Mouse (Mus musculus) spleen, adult 2 months (tissue): Measurements from ENCODE around the gene U90926. TPM values are rescaled to one million over a fixed set of nuclear protein-coding genes. Genes with fewer than 3 reads are reported as not detected.

Experiments
- DNase-seq, 2 experiments: peaks; one replicate each; pipeline versions ENCODE4 v3.0.0 to v3.0.0-alpha.2; 2012 to 2021; ENCODE audit warnings: low spot score in 2 of 2, low read depth in 1 of 2
- H3K27ac ChIP-seq: fragments of 200-500 bp; 2 replicates; pipeline ENCODE4 v1.5.1; 2012; ENCODE audit warnings: low read length, inconsistent platforms; ENCODE audit not compliant: insufficient read depth
- H3K27me3 ChIP-seq: fragments of 200-500 bp; 2 replicates; pipeline ENCODE4 v1.6.1; 2012; ENCODE audit warnings: mild to moderate bottlenecking, moderate library complexity, low read length, inconsistent platforms; ENCODE audit not compliant: control insufficient read depth, insufficient read depth
- H3K36me3 ChIP-seq: fragments of 200-500 bp; 2 replicates; pipeline ENCODE4 v1.6.1; 2012; ENCODE audit warnings: mild to moderate bottlenecking, low read length, inconsistent platforms; ENCODE audit not compliant: control insufficient read depth, insufficient read depth
- H3K4me1 ChIP-seq: fragments of 200-500 bp; 2 replicates; pipeline ENCODE4 v1.6.1; 2011; ENCODE audit warnings: inconsistent platforms; ENCODE audit not compliant: control insufficient read depth, insufficient read depth, insufficient read length
- H3K4me3 ChIP-seq: fragments of 200-500 bp; 2 replicates; pipeline ENCODE4 v1.5.1; 2011; ENCODE audit warnings: mild to moderate bottlenecking, inconsistent platforms; ENCODE audit not compliant: insufficient read depth, insufficient read length; ENCODE audit errors: extremely low read depth
- CTCF ChIP-seq: fragments of 200-500 bp; IDR thresholded peaks from 2 replicates; pipeline ENCODE4 v1.5.1; 2011; ENCODE audit warnings: mild to moderate bottlenecking, inconsistent platforms; ENCODE audit not compliant: insufficient read depth, insufficient read length, insufficient replicate concordance; ENCODE audit errors: extremely low read depth
- POLR2A ChIP-seq: fragments of 200-500 bp; IDR thresholded peaks from 2 replicates; pipeline ENCODE4 v1.6.1; 2011; ENCODE audit warnings: low read depth, low read length, inconsistent platforms
- WGBS: fragments of 180-500 bp; shearing (Covaris S2); methylation state at CpG from one replicate; pipeline ENCODE4 v1.1.7; 2018; 5-methylcytosine and 5-hydroxymethylcytosine counted together
- polyA plus RNA-seq: library from polyadenylated mRNA; depleted of rRNA; stranded (reverse); fragments of >200 nt; gene quantifications from 2 replicates; pipeline ENCODE4 v1.2.3, GENCODE M21; 2012

Gene U90926
- polyA plus RNA-seq, 1 experiment = not detected

GRCm38 (mm10) chr5:92231836-92232235 lies 16.6 kb upstream of the U90926 start:
- Histone ChIP-seq H3K4me1 (no peaks in the 10 kb centered on the region), H3K36me3 (no peaks in the 10 kb centered on the region), H3K27ac (no peak overlapping the region), H3K4me3 (no peak overlapping the region), H3K27me3 (no peaks in the 10 kb centered on the region)
- WGBS = 82% methylated on average over 10 of the region's 10 CpGs
- DNase-seq = no peak
- no peak for TF ChIP-seq CTCF
- no peak for TF ChIP-seq POLR2A

- Histone ChIP-seq H3K4me1 (no peaks in the 10 kb centered on the region), H3K4me3 (no peak overlapping the region), H3K36me3 (no peaks in the 10 kb centered on the region), H3K27ac (no peak overlapping the region), H3K27me3 (no peaks in the 10 kb centered on the region)
- DNase-seq = no peak
- TF ChIP-seq POLR2A (no peak), CTCF (no peak)
- WGBS = 76% methylated on average over 11 of the region's 11 CpGs
These were observed 15.1 kb upstream of the U90926 start for GRCm38 (mm10) chr5:92230306-92230705.

GRCm38 (mm10) chr5:92229514-92229913 lies 14.3 kb upstream of the U90926 start:
- Histone ChIP-seq H3K27me3 (no peaks in the 10 kb centered on the region), H3K4me3 (no peak overlapping the region), H3K36me3 (no peaks in the 10 kb centered on the region), H3K27ac (no peak overlapping the region), H3K4me1 (no peaks in the 10 kb centered on the region)
- no peak for DNase-seq
- WGBS = 94% methylated on average over 3 of the region's 3 CpGs
- TF ChIP-seq CTCF (no peak), POLR2A (no peak)

GRCm38 (mm10) chr5:92228776-92229175 lies 13.6 kb upstream of the U90926 start:
- TF ChIP-seq CTCF = no peak

GRCm38 (mm10) chr5:92227782-92228181 lies 12.6 kb upstream of the U90926 start:
- H3K27ac ChIP-seq = no peak overlapping the region
- H3K4me3 ChIP-seq = no peak overlapping the region
- WGBS = 51% methylated on average over 7 of the region's 7 CpGs
- no peaks in the 10 kb centered on the region for H3K4me1 ChIP-seq
- DNase-seq = no peak
- H3K27me3 ChIP-seq = no peaks in the 10 kb centered on the region
- no peaks in the 10 kb centered on the region for H3K36me3 ChIP-seq
- TF ChIP-seq CTCF (no peak), POLR2A (no peak)

More at GRCm38 (mm10) chr5:92228776-92229175, 13.6 kb upstream of the U90926 start:
- 62% methylated on average over 10 of the region's 10 CpGs for WGBS
- no peak for DNase-seq
- H3K4me1 ChIP-seq = no peaks in the 10 kb centered on the region
- H3K27me3 ChIP-seq = no peaks in the 10 kb centered on the region
- H3K27ac ChIP-seq = no peak overlapping the region
- H3K36me3 ChIP-seq = no peaks in the 10 kb centered on the region
- no peak overlapping the region for H3K4me3 ChIP-seq

GRCm38 (mm10) chr5:92220287-92220902 lies 5.2 kb upstream of the U90926 start:
- Histone ChIP-seq H3K36me3 (no peaks in the 10 kb centered on the region), H3K27ac (no peak overlapping the region), H3K4me1 (no peaks in the 10 kb centered on the region), H3K4me3 (no peak overlapping the region), H3K27me3 (no peaks in the 10 kb centered on the region)
- DNase-seq = no peak
- 83% methylated on average over 8 of the region's 8 CpGs for WGBS
- no peak for TF ChIP-seq CTCF
- TF ChIP-seq POLR2A = no peak

GRCm38 (mm10) chr5:92219826-92220225 lies 4.6 kb upstream of the U90926 start:
- Histone ChIP-seq H3K4me1 (no peaks in the 10 kb centered on the region), H3K27ac (no peak overlapping the region), H3K27me3 (no peaks in the 10 kb centered on the region), H3K36me3 (no peaks in the 10 kb centered on the region), H3K4me3 (no peak overlapping the region)
- 67% methylated on average over 6 of the region's 6 CpGs for WGBS
- DNase-seq = no peak
- TF ChIP-seq POLR2A (no peak), CTCF (no peak)
